Mouse (Mus musculus) limb, embryonic 15.5 days (tissue): ENCODE measurements at regions not wholly inside any gene's neighbourhood (a gene's known extent, or its start where the extent isn't known, plus 50 kb on each side); places are given as distances from the start of the nearest gene placed in this dataset.

ENCODE experiments used
- ATAC-seq: fragments of 200-750 bp; cut with Nextera tagmentation; 2 replicates; pipeline ENCODE4 v1.8.0; 2017; ENCODE audit warnings: low read depth, moderate TSS enrichment; ENCODE audit not compliant: insufficient number of reproducible peaks, low FRiP score, low TSS enrichment
- H3K27ac ChIP-seq: fragments of 300-500 bp; sonication (generic); 2 replicates; pipeline ENCODE4 v1.5.1; 2015; ENCODE audit warnings: moderate library complexity, mild to moderate bottlenecking, inconsistent platforms
- H3K27me3 ChIP-seq: fragments of 300-500 bp; sonication (generic); 2 replicates; pipeline ENCODE4 v1.6.1; 2015; ENCODE audit warnings: inconsistent platforms
- H3K36me3 ChIP-seq: fragments of 300-500 bp; sonication (generic); 2 replicates; pipeline ENCODE4 v1.6.1; 2015; ENCODE audit warnings: inconsistent platforms
- H3K4me1 ChIP-seq: fragments of 300-500 bp; sonication (generic); 2 replicates; pipeline ENCODE4 v1.6.1; 2015; ENCODE audit warnings: inconsistent platforms
- H3K4me2 ChIP-seq: fragments of 300-500 bp; sonication (generic); 2 replicates; pipeline ENCODE4 v1.6.1; 2015; ENCODE audit warnings: mild to moderate bottlenecking, inconsistent platforms
- H3K4me3 ChIP-seq: fragments of 300-500 bp; sonication (generic); 2 replicates; pipeline ENCODE4 v1.5.1; 2015; ENCODE audit warnings: mild to moderate bottlenecking, inconsistent platforms
- H3K9ac ChIP-seq: fragments of 300-500 bp; sonication (generic); 2 replicates; pipeline ENCODE4 v1.6.1; 2015; ENCODE audit warnings: inconsistent platforms
- H3K9me3 ChIP-seq: fragments of 300-500 bp; sonication (generic); 2 replicates; pipeline ENCODE4 v1.6.1; 2016; ENCODE audit warnings: inconsistent platforms
- WGBS: fragments of 180-500 bp; shearing (Covaris S2); methylation state at CpG from one replicate; pipeline ENCODE4 v1.1.7; 2015; 5-methylcytosine and 5-hydroxymethylcytosine counted together

- H3K36me3 ChIP-seq, result no peaks in the 10 kb centered on the region
- H3K27me3 ChIP-seq, result no peaks in the 10 kb centered on the region
- H3K4me1 ChIP-seq, result no peaks in the 10 kb centered on the region
- H3K9ac ChIP-seq, result no peak overlapping the region
- H3K4me2 ChIP-seq, result no peak overlapping the region
- no peak overlapping the region for H3K4me3 ChIP-seq
- 90% methylated on average over 3 of the region's 3 CpGs for WGBS
- no peak for ATAC-seq
- H3K9me3 ChIP-seq, result no peaks in the 10 kb centered on the region
- H3K27ac ChIP-seq, result no peak overlapping the region
These were observed 136.7 kb upstream of the Cttnbp2 start for GRCm38 (mm10) chr6:18651319-18651718.

GRCm38 (mm10) chr6:18652006-18652601 is 137.5 kb upstream of the Cttnbp2 start:
- no peaks in the 10 kb centered on the region for H3K4me1 ChIP-seq
- no peaks in the 10 kb centered on the region for H3K27me3 ChIP-seq
- H3K9ac ChIP-seq, result no peak overlapping the region
- WGBS, result 61% methylated on average over 12 of the region's 12 CpGs
- no peaks in the 10 kb centered on the region for H3K9me3 ChIP-seq
- H3K4me3 ChIP-seq, result no peak overlapping the region
- ATAC-seq, result no peak
- H3K27ac ChIP-seq, result no peak overlapping the region
- no peaks in the 10 kb centered on the region for H3K36me3 ChIP-seq
- no peak overlapping the region for H3K4me2 ChIP-seq

- Histone ChIP-seq H3K4me2 (no peak overlapping the region), H3K4me3 (no peak overlapping the region), H3K4me1 (no peaks in the 10 kb centered on the region), H3K27me3 (no peaks in the 10 kb centered on the region), H3K9me3 (no peaks in the 10 kb centered on the region), H3K9ac (no peak overlapping the region), H3K36me3 (no peaks in the 10 kb centered on the region), H3K27ac (no peak overlapping the region)
- no peak for ATAC-seq
- WGBS, result 65% methylated on average over 6 of the region's 6 CpGs
These were observed 139.6 kb upstream of the Cttnbp2 start for GRCm38 (mm10) chr6:18654275-18654674.

GRCm38 (mm10) chr6:18656202-18656601 is 141.6 kb upstream of the Cttnbp2 start:
- ATAC-seq, result no peak
- 62% methylated on average over 4 of the region's 4 CpGs for WGBS
- Histone ChIP-seq H3K36me3 (no peaks in the 10 kb centered on the region), H3K4me2 (no peak overlapping the region), H3K27ac (no peak overlapping the region), H3K9ac (no peak overlapping the region), H3K27me3 (no peaks in the 10 kb centered on the region), H3K9me3 (no peaks in the 10 kb centered on the region), H3K4me1 (no peaks in the 10 kb centered on the region), H3K4me3 (no peak overlapping the region)

GRCm38 (mm10) chr6:18656772-18657401 is 142.2 kb upstream of the Cttnbp2 start:
- H3K4me1 ChIP-seq, result no peaks in the 10 kb centered on the region
- no peak overlapping the region for H3K27ac ChIP-seq
- H3K9me3 ChIP-seq, result no peaks in the 10 kb centered on the region
- no peak overlapping the region for H3K4me3 ChIP-seq
- H3K36me3 ChIP-seq, result no peaks in the 10 kb centered on the region
- no peak overlapping the region for H3K4me2 ChIP-seq
- ATAC-seq, result no peak
- no peaks in the 10 kb centered on the region for H3K27me3 ChIP-seq
- WGBS, result 48% methylated on average over 7 of the region's 7 CpGs
- H3K9ac ChIP-seq, result no peak overlapping the region

GRCm38 (mm10) chr6:18664687-18665086 is 150.0 kb upstream of the Cttnbp2 start:
- Histone ChIP-seq H3K9me3 (no peaks in the 10 kb centered on the region), H3K4me1 (no peaks in the 10 kb centered on the region), H3K27ac (no peak overlapping the region), H3K4me3 (no peak overlapping the region), H3K36me3 (no peaks in the 10 kb centered on the region), H3K27me3 (no peaks in the 10 kb centered on the region), H3K4me2 (no peak overlapping the region), H3K9ac (no peak overlapping the region)
- no peak for ATAC-seq
- 80% methylated on average over 4 of the region's 4 CpGs for WGBS

- Histone ChIP-seq H3K4me2 (no peak overlapping the region), H3K27me3 (no peaks in the 10 kb centered on the region), H3K4me3 (no peak overlapping the region), H3K9ac (no peak overlapping the region), H3K36me3 (no peaks in the 10 kb centered on the region), H3K27ac (no peak overlapping the region), H3K4me1 (no peaks in the 10 kb centered on the region), H3K9me3 (no peaks in the 10 kb centered on the region)
- 78% methylated on average over 4 of the region's 4 CpGs for WGBS
- ATAC-seq, result no peak
These were observed 151.3 kb upstream of the Cttnbp2 start for GRCm38 (mm10) chr6:18665992-18666391.

GRCm38 (mm10) chr6:18666543-18666942 is 151.9 kb upstream of the Cttnbp2 start:
- Histone ChIP-seq H3K9ac (no peak overlapping the region), H3K27me3 (no peaks in the 10 kb centered on the region), H3K9me3 (no peaks in the 10 kb centered on the region), H3K4me2 (no peak overlapping the region), H3K36me3 (no peaks in the 10 kb centered on the region), H3K4me1 (no peaks in the 10 kb centered on the region), H3K27ac (no peak overlapping the region), H3K4me3 (no peak overlapping the region)
- no peak for ATAC-seq
- 76% methylated on average over 4 of the region's 4 CpGs for WGBS

GRCm38 (mm10) chr6:18670677-18671076 is 156.0 kb upstream of the Cttnbp2 start:
- no peaks in the 10 kb centered on the region for H3K27me3 ChIP-seq
- 92% methylated on average over 1 of the region's 1 CpGs for WGBS
- H3K4me1 ChIP-seq, result no peaks in the 10 kb centered on the region
- H3K9ac ChIP-seq, result no peak overlapping the region
- H3K4me3 ChIP-seq, result no peak overlapping the region
- ATAC-seq, result no peak
- no peak overlapping the region for H3K4me2 ChIP-seq
- H3K27ac ChIP-seq, result no peak overlapping the region
- no peaks in the 10 kb centered on the region for H3K9me3 ChIP-seq
- no peaks in the 10 kb centered on the region for H3K36me3 ChIP-seq

- ATAC-seq, result no peak
- no peak overlapping the region for H3K4me2 ChIP-seq
- no peak overlapping the region for H3K9ac ChIP-seq
- H3K27me3 ChIP-seq, result no peaks in the 10 kb centered on the region
- no peaks in the 10 kb centered on the region for H3K36me3 ChIP-seq
- no peaks in the 10 kb centered on the region for H3K9me3 ChIP-seq
- H3K27ac ChIP-seq, result no peak overlapping the region
- H3K4me1 ChIP-seq, result no peaks in the 10 kb centered on the region
- 69% methylated on average over 5 of the region's 5 CpGs for WGBS
- H3K4me3 ChIP-seq, result no peak overlapping the region
These were observed 160.1 kb upstream of the Cttnbp2 start for GRCm38 (mm10) chr6:18674584-18675250.

- Histone ChIP-seq H3K27me3 (no peaks in the 10 kb centered on the region), H3K4me3 (no peak overlapping the region), H3K27ac (no peak overlapping the region), H3K4me2 (no peak overlapping the region), H3K9me3 (no peaks in the 10 kb centered on the region), H3K9ac (no peak overlapping the region), H3K36me3 (no peaks in the 10 kb centered on the region), H3K4me1 (no peaks in the 10 kb centered on the region; the same call in 1 of the 2 replicates)
- no peak for ATAC-seq
- 80% methylated on average over 4 of the region's 4 CpGs for WGBS
These were observed 162.5 kb upstream of the Cttnbp2 start for GRCm38 (mm10) chr6:18677131-18677530.

GRCm38 (mm10) chr6:18680712-18681111 is 166.1 kb upstream of the Cttnbp2 start:
- H3K9ac ChIP-seq, result no peak overlapping the region
- no peaks in the 10 kb centered on the region for H3K36me3 ChIP-seq
- ATAC-seq, result no peak
- H3K4me2 ChIP-seq, result no peak overlapping the region
- no peaks in the 10 kb centered on the region for H3K27me3 ChIP-seq
- H3K27ac ChIP-seq, result no peak overlapping the region
- H3K4me3 ChIP-seq, result no peak overlapping the region
- H3K4me1 ChIP-seq, result no peaks in the 10 kb centered on the region; the same call in 1 of the 2 replicates
- H3K9me3 ChIP-seq, result no peaks in the 10 kb centered on the region
